Mouse (Mus musculus) MEL (cell line): ENCODE measurements around the gene Pclaf. TPM values are rescaled to one million over a fixed set of nuclear protein-coding genes. Genes with fewer than 3 reads are reported as not detected.

Experiments
- DNase-seq: peaks from one replicate; pipeline ENCODE4 v3.0.0; 2011; ENCODE audit warnings: low read depth, low spot score
- H3K27ac ChIP-seq: 2 replicates; pipeline ENCODE4 v1.5.1; 2012; ENCODE audit warnings: low read depth, mild to moderate bottlenecking, control low read depth, low read length, moderate library complexity; ENCODE audit not compliant: control insufficient read depth
- H3K27me3 ChIP-seq, 2 experiments: fragments of 150-350 bp in 1 of 2; sonication (generic) in 1 of 2; 2 replicates each; pipeline ENCODE4 v1.6.1; 2012; ENCODE audit warnings: low read length in 2 of 2, mild to moderate bottlenecking in 2 of 2, improper control_type of control experiment in 1 of 2, moderate library complexity in 1 of 2; ENCODE audit not compliant: insufficient read depth in 2 of 2, control insufficient read depth in 1 of 2
- H3K36me3 ChIP-seq, 2 experiments: 2 replicates each; pipeline ENCODE4 v1.6.1; 2012 to 2014; ENCODE audit warnings: low read length in 2 of 2, improper control_type of control experiment in 1 of 2, inconsistent platforms in 1 of 2, mild to moderate bottlenecking in 1 of 2; ENCODE audit not compliant: insufficient read depth in 2 of 2, control insufficient read depth in 1 of 2
- H3K4me1 ChIP-seq, 2 experiments: fragments of 150-350 bp in 1 of 2; sonication (generic) in 1 of 2; 2 replicates each; pipeline ENCODE4 v1.6.1; 2012; ENCODE audit warnings: low read length in 2 of 2, improper control_type of control experiment in 1 of 2, mild to moderate bottlenecking in 1 of 2; ENCODE audit not compliant: insufficient read depth in 2 of 2, control insufficient read depth in 1 of 2
- H3K4me3 ChIP-seq, 2 experiments: fragments of 150-350 bp in 1 of 2; sonication (generic) in 1 of 2; 2 replicates each; pipeline ENCODE4 v1.5.1; 2012; ENCODE audit warnings: low read depth in 2 of 2, low read length in 2 of 2, mild to moderate bottlenecking in 2 of 2, moderate library complexity in 2 of 2, control low read depth in 1 of 2, improper control_type of control experiment in 1 of 2; ENCODE audit not compliant: control insufficient read depth in 1 of 2, insufficient read depth in 1 of 2
- H3K79me2 ChIP-seq: 2 replicates; pipeline ENCODE4 v1.6.1; 2012; ENCODE audit warnings: mild to moderate bottlenecking, low read length, moderate library complexity; ENCODE audit not compliant: control insufficient read depth, poor library complexity, insufficient read depth
- H3K9ac ChIP-seq: 2 replicates; pipeline ENCODE4 v1.6.1; 2012; ENCODE audit warnings: low read depth, mild to moderate bottlenecking, control low read depth, low read length, moderate library complexity; ENCODE audit not compliant: control insufficient read depth, poor library complexity, severe bottlenecking
- H3K9me3 ChIP-seq: fragments of 150-350 bp; sonication (generic); replicated peaks from 2 replicates; pipeline ENCODE4 v1.6.1; 2012; ENCODE audit warnings: mild to moderate bottlenecking, low read length, improper control_type of control experiment, moderate library complexity; ENCODE audit not compliant: insufficient read depth
- BHLHE40 ChIP-seq: IDR thresholded peaks from 2 replicates; pipeline ENCODE4 v1.6.1; 2012; ENCODE audit warnings: low read depth, mild to moderate bottlenecking, inconsistent platforms, low read length, improper control_type of control experiment, borderline replicate concordance
- CHD1 ChIP-seq: IDR thresholded peaks from 2 replicates; pipeline ENCODE4 v1.6.1; 2012; ENCODE audit warnings: low read depth, mild to moderate bottlenecking, inconsistent platforms, low read length, improper control_type of control experiment
- CHD2 ChIP-seq: IDR thresholded peaks from 2 replicates; pipeline ENCODE4 v1.6.1; 2011; ENCODE audit warnings: low read length, improper control_type of control experiment
- CTCF ChIP-seq, 3 experiments: IDR thresholded peaks in 2 of 3; conservative IDR thresholded peaks in 1 of 3; 2 replicates each; pipeline ENCODE4 v1.5.1; 2011 to 2012; ENCODE audit warnings: low read length in 3 of 3, low read depth in 2 of 3, mild to moderate bottlenecking in 2 of 3, improper control_type of control experiment in 1 of 3, inconsistent platforms in 1 of 3, mixed read lengths in 1 of 3, moderate library complexity in 1 of 3; ENCODE audit not compliant: control insufficient read depth in 1 of 3, insufficient read depth in 1 of 3, poor library complexity in 1 of 3, severe bottlenecking in 1 of 3
- E2F4 ChIP-seq: IDR thresholded peaks from 2 replicates; pipeline ENCODE4 v1.6.1; 2011; ENCODE audit warnings: low read depth, low read length, improper control_type of control experiment, borderline replicate concordance
- ELF1 ChIP-seq: IDR thresholded peaks from 2 replicates; pipeline ENCODE4 v1.6.1; 2014; ENCODE audit warnings: low read depth, mild to moderate bottlenecking, inconsistent platforms, low read length, improper control_type of control experiment, moderate library complexity
- EP300 ChIP-seq, 2 experiments: IDR thresholded peaks; 2 replicates each; pipeline ENCODE4 v1.6.1; 2011; ENCODE audit warnings: improper control_type of control experiment in 2 of 2, low read length in 2 of 2, low read depth in 1 of 2, mild to moderate bottlenecking in 1 of 2
- ETS1 ChIP-seq: IDR thresholded peaks from 2 replicates; pipeline ENCODE4 v1.6.1; 2012; ENCODE audit warnings: low read depth, mild to moderate bottlenecking, inconsistent platforms, low read length, improper control_type of control experiment, moderate library complexity
- GABPA ChIP-seq: IDR thresholded peaks from 2 replicates; pipeline ENCODE4 v1.6.1; 2012; ENCODE audit warnings: low read depth, mild to moderate bottlenecking, inconsistent platforms, low read length, improper control_type of control experiment, moderate library complexity
- GATA1 ChIP-seq: IDR thresholded peaks from 2 replicates; pipeline ENCODE4 v1.6.1; 2011; ENCODE audit warnings: low read depth, low read length, improper control_type of control experiment
- HCFC1 ChIP-seq: IDR thresholded peaks from 2 replicates; pipeline ENCODE4 v1.6.1; 2012; ENCODE audit warnings: low read depth, mild to moderate bottlenecking, inconsistent platforms, low read length, improper control_type of control experiment, moderate library complexity
- JUND ChIP-seq: IDR thresholded peaks from 2 replicates; pipeline ENCODE4 v1.6.1; 2011; ENCODE audit warnings: low read depth, mild to moderate bottlenecking, improper control_type of control experiment, low read length
- KAT2A ChIP-seq: conservative IDR thresholded peaks from 2 replicates; pipeline ENCODE4 v1.6.1; 2012; ENCODE audit warnings: low read depth, low read length, improper control_type of control experiment, inconsistent platforms
- MAFK ChIP-seq: IDR thresholded peaks from 2 replicates; pipeline ENCODE4 v1.6.1; 2011; ENCODE audit warnings: low read depth, mild to moderate bottlenecking, low read length, improper control_type of control experiment, borderline replicate concordance
- MAX ChIP-seq: IDR thresholded peaks from 2 replicates; pipeline ENCODE4 v1.6.1; 2011; ENCODE audit warnings: low read length, improper control_type of control experiment
- MAZ ChIP-seq: IDR thresholded peaks from 2 replicates; pipeline ENCODE4 v1.6.1; 2012; ENCODE audit warnings: low read depth, mild to moderate bottlenecking, inconsistent platforms, low read length, improper control_type of control experiment
- MEF2A ChIP-seq: IDR thresholded peaks from 2 replicates; pipeline ENCODE4 v1.6.1; 2014; ENCODE audit warnings: low read depth, mild to moderate bottlenecking, inconsistent platforms, low read length, improper control_type of control experiment; ENCODE audit not compliant: poor library complexity, insufficient replicate concordance, severe bottlenecking; ENCODE audit errors: extremely low read depth
- MXI1 ChIP-seq: IDR thresholded peaks from 2 replicates; pipeline ENCODE4 v1.6.1; 2011; ENCODE audit warnings: mild to moderate bottlenecking, low read depth, low read length, improper control_type of control experiment
- MYB ChIP-seq: IDR thresholded peaks from 2 replicates; pipeline ENCODE4 v1.6.1; 2011; ENCODE audit warnings: mild to moderate bottlenecking, low read depth, low read length, improper control_type of control experiment
- MYC ChIP-seq: IDR thresholded peaks from 2 replicates; pipeline ENCODE4 v1.6.1; 2011; ENCODE audit warnings: low read depth, mild to moderate bottlenecking, low read length, improper control_type of control experiment, moderate library complexity
- NELFE ChIP-seq: IDR thresholded peaks from 2 replicates; pipeline ENCODE4 v1.6.1; 2011; ENCODE audit warnings: low read depth, low read length, improper control_type of control experiment
- NRF1 ChIP-seq: IDR thresholded peaks from 2 replicates; pipeline ENCODE4 v1.6.1; 2014; ENCODE audit warnings: low read depth, mild to moderate bottlenecking, inconsistent platforms, low read length, improper control_type of control experiment, moderate library complexity; ENCODE audit not compliant: poor library complexity, insufficient read depth, severe bottlenecking
- POLR2A ChIP-seq, 2 experiments: IDR thresholded peaks; 2 replicates each; pipeline ENCODE4 v1.6.1; 2011 to 2012; ENCODE audit warnings: low read length in 2 of 2, mild to moderate bottlenecking in 2 of 2, control low read depth in 1 of 2, improper control_type of control experiment in 1 of 2, low read depth in 1 of 2, moderate library complexity in 1 of 2; ENCODE audit not compliant: control insufficient read depth in 1 of 2, insufficient read depth in 1 of 2, poor library complexity in 1 of 2
- POLR2AphosphoS2 ChIP-seq: IDR thresholded peaks from 2 replicates; pipeline ENCODE4 v1.6.1; 2011; ENCODE audit warnings: low read length, improper control_type of control experiment
- POLR2AphosphoS5 ChIP-seq: IDR thresholded peaks from 2 replicates; pipeline ENCODE4 v1.6.1; 2012; ENCODE audit warnings: low read depth, borderline replicate concordance, mild to moderate bottlenecking, inconsistent platforms, low read length, moderate library complexity, mixed read lengths
- RAD21 ChIP-seq: IDR thresholded peaks from 2 replicates; pipeline ENCODE4 v1.6.1; 2011; ENCODE audit warnings: mild to moderate bottlenecking, low read depth, low read length, improper control_type of control experiment
- SIN3A ChIP-seq: IDR thresholded peaks from 2 replicates; pipeline ENCODE4 v1.6.1; 2012; ENCODE audit warnings: low read length, improper control_type of control experiment, inconsistent platforms
- SMC3 ChIP-seq: IDR thresholded peaks from 2 replicates; pipeline ENCODE4 v1.6.1; 2011; ENCODE audit warnings: low read depth, low read length, improper control_type of control experiment
- TAL1 ChIP-seq: IDR thresholded peaks from 2 replicates; pipeline ENCODE4 v1.6.1; 2012; ENCODE audit warnings: mild to moderate bottlenecking, inconsistent platforms, low read length, moderate library complexity, mixed read lengths
- TBP ChIP-seq: IDR thresholded peaks from 2 replicates; pipeline ENCODE4 v1.8.0; 2011; ENCODE audit warnings: low read depth, low read length, improper control_type of control experiment
- TCF12 ChIP-seq: IDR thresholded peaks from 2 replicates; pipeline ENCODE4 v1.6.1; 2014; ENCODE audit warnings: low read depth, mild to moderate bottlenecking, inconsistent platforms, low read length, improper control_type of control experiment, moderate library complexity
- UBTF ChIP-seq: IDR thresholded peaks from 2 replicates; pipeline ENCODE4 v1.6.1; 2012; ENCODE audit warnings: low read depth, mild to moderate bottlenecking, inconsistent platforms, low read length, improper control_type of control experiment, moderate library complexity, borderline replicate concordance; ENCODE audit not compliant: insufficient read depth
- USF1 ChIP-seq: IDR thresholded peaks from 2 replicates; pipeline ENCODE4 v1.6.1; 2014; ENCODE audit warnings: low read depth, mild to moderate bottlenecking, inconsistent platforms, low read length, improper control_type of control experiment, moderate library complexity
- USF2 ChIP-seq, 2 experiments: IDR thresholded peaks; 2 replicates each; pipeline ENCODE4 v1.6.1; 2011 to 2012; ENCODE audit warnings: improper control_type of control experiment in 2 of 2, low read length in 2 of 2, borderline replicate concordance in 1 of 2, inconsistent platforms in 1 of 2, low read depth in 1 of 2, mild to moderate bottlenecking in 1 of 2; ENCODE audit not compliant: insufficient read depth in 1 of 2
- ZC3H11A ChIP-seq: IDR thresholded peaks from 2 replicates; pipeline ENCODE4 v1.6.1; 2012; ENCODE audit warnings: low read depth, mild to moderate bottlenecking, inconsistent platforms, low read length, improper control_type of control experiment
- ZKSCAN1 ChIP-seq: IDR thresholded peaks from 2 replicates; pipeline ENCODE4 v1.6.1; 2012; ENCODE audit warnings: low read depth, mild to moderate bottlenecking, inconsistent platforms, low read length, improper control_type of control experiment, moderate library complexity
- ZMIZ1 ChIP-seq: IDR thresholded peaks from 2 replicates; pipeline ENCODE4 v1.6.1; 2012; ENCODE audit warnings: low read depth, mild to moderate bottlenecking, inconsistent platforms, low read length, improper control_type of control experiment, moderate library complexity
- ZNF384 ChIP-seq: IDR thresholded peaks from 2 replicates; pipeline ENCODE4 v1.6.1; 2012; ENCODE audit warnings: low read depth, mild to moderate bottlenecking, inconsistent platforms, low read length, improper control_type of control experiment
- polyA plus RNA-seq, 2 experiments: library from polyadenylated mRNA; stranded (reverse) in 1 of 2; unstranded in 1 of 2; fragments of >175 nt in 1 of 2; fragments of >200 nt in 1 of 2; gene quantifications; 2 replicates each; pipeline versions ENCODE4 v1.2.1 to v1.2.4; 2012; ENCODE audit warnings: low replicate concordance in 2 of 2, low read depth in 1 of 2; ENCODE audit not compliant: insufficient read length in 2 of 2, insufficient read depth in 1 of 2, missing spikeins in 1 of 2
- total RNA-seq: library from RNA; depleted of rRNA; stranded (reverse); fragments of 300-350 nt; gene quantifications from 2 replicates; pipeline ENCODE4 v1.2.3, GENCODE M21; 2012

Pclaf gene
- total and polyA plus RNA-seq, 3 experiments: 67.1 to 99.0 TPM; not detected in 1

DNA sequence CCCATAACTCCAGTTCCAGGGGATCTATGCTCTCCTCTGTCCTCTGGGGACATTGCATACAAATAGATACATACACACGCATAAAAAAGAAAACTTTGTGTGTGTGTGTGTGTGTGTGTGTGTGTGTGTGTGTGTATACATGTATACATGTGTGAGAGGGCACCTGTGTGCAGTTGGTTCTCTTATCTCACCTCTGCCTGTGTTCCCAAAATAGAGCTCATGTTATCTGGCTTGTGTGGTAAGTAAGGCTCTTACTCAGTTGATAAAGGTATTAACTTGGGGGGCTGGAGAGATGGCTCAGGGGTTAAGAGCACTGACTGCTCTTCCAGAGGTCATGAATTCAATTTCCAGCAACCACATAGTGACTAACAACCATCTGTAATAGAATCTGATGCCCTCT, 27.0 kb downstream of the Pclaf start:
- Histone ChIP-seq H3K36me3 (peaks cover 0 to 26% of the 10 kb centered on the region in 2 experiments; a peak in 2 of 4 replicates), H3K27me3 (no peaks in the 10 kb centered on the region), H3K4me1 (peaks cover 10 to 24% of the 10 kb centered on the region in 2 experiments), H3K9me3 (no peaks in the 10 kb centered on the region), H3K27ac (no peak overlapping the region), H3K4me3 (no peak overlapping the region), H3K79me2 (peaks cover 15% of the 10 kb centered on the region), H3K9ac (no peak overlapping the region)
- DNase-seq: peak; percentile 22
- no peak for TF ChIP-seq MXI1
- TF ChIP-seq ZMIZ1: no peak
- no peak for TF ChIP-seq ZKSCAN1
- TF ChIP-seq USF2 (IDR thresholded peaks at IDR 0.05; ENCODE audit: borderline replicate concordance in 1 of 2, insufficient read depth in 1 of 2, low read depth in 1 of 2, low read length in 2 of 2): no peak
- TF ChIP-seq E2F4: no peak
- TF ChIP-seq ETS1: peak; percentile 67; the same call in 1 of the 2 replicates
- no peak for TF ChIP-seq MAFK
- TF ChIP-seq MEF2A: peak; percentile 97
- TF ChIP-seq MYB: no peak
- no peak for TF ChIP-seq HCFC1
- no peak for TF ChIP-seq CHD2
- no peak for TF ChIP-seq MAX
- TF ChIP-seq EP300 (IDR thresholded peaks at IDR 0.05; ENCODE audit: low read depth in 1 of 2, low read length in 2 of 2): peak in 1 of 2 experiments; percentile 70; a peak in 2 of 4 replicates
- no peak for TF ChIP-seq TBP
- no peak for TF ChIP-seq GABPA
- TF ChIP-seq GATA1: peak; percentile 64
- no peak for TF ChIP-seq USF1
- TF ChIP-seq KAT2A: no peak
- peak; percentile 83 for TF ChIP-seq TCF12
- TF ChIP-seq POLR2AphosphoS2: no peak
- no peak for TF ChIP-seq POLR2A (IDR thresholded peaks at IDR 0.05; ENCODE audit: control insufficient read depth in 1 of 2, insufficient read depth in 1 of 2, low read depth in 1 of 2, low read length in 2 of 2, poor library complexity in 1 of 2)
- TF ChIP-seq UBTF: no peak
- no peak for TF ChIP-seq ZC3H11A
- TF ChIP-seq SMC3: no peak
- no peak for TF ChIP-seq JUND
- no peak for TF ChIP-seq ELF1
- 0 out of 2 replicates have a peak, but pooled peaks have one; percentile 4 for TF ChIP-seq TAL1
- TF ChIP-seq BHLHE40: no peak
- TF ChIP-seq MAZ: no peak
- TF ChIP-seq NELFE: no peak
- TF ChIP-seq RAD21: no peak
- no peak for TF ChIP-seq NRF1
- no peak for TF ChIP-seq CHD1
- TF ChIP-seq MYC: no peak
- TF ChIP-seq POLR2AphosphoS5: no peak
- TF ChIP-seq CTCF (IDR thresholded peaks at IDR 0.05 in 2 of 3, conservative IDR thresholded peaks at IDR 0.05 in 1 of 3; ENCODE audit: control insufficient read depth in 1 of 3, insufficient read depth in 1 of 3, low read depth in 2 of 3, low read length in 3 of 3, poor library complexity in 1 of 3, severe bottlenecking in 1 of 3): no peak; a peak in 1 of 6 replicates
- TF ChIP-seq ZNF384: no peak
- no peak for TF ChIP-seq SIN3A
